Mouse (Mus musculus): ENCODE data around the gene Plekhf1.

DNA sequence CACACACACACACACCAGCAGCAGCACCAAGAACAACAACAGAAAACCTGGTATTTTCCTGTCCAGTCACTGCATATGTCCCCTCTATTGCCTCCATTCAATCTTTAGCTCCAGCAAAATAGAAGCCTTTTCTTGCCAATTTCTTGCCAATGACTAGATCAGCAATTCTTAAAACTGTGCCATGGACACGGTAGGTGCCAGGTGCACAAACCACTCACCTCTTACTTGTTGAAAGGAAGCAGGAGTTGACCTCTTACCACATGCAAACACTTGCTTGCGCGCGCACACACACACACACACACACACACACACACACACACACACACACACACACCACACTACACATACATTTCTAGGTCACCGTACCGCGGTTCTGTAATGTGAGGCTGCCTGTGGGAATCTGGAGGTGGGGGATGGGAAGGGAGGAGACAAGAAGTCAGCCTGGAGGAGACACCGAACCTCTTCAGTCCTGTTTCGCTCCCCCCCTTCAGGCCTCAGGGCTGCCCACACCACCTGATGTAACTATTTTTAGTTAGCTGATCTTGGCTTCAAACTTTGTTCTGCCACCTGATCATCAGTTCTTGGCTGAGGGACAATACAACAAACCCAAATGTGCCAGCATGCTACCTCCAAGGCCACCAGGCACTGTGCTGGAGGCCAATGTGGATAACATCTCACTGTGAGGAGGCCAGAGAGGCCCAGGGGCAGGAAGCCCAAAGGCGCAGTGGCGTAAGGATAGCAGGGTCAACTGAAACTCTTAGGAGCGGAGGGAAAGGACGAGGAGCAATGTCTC is 3.0 kb downstream of the Plekhf1 start:
- TF ChIP-seq GATA1 (IDR thresholded peaks at IDR 0.05; ENCODE audit: borderline replicate concordance, low read length) (no peak), FLI1 (IDR thresholded peaks at IDR 0.05; ENCODE audit: low read length) (no peak)

Measured in megakaryocyte, embryonic 14.5 days (primary cell).